Mouse (Mus musculus): Measurements from ENCODE around the gene Olfr560. TPM values are rescaled to one million over a fixed set of nuclear protein-coding genes. Genes with fewer than 3 reads are reported as not detected.

Gene Olfr560
- polyA plus RNA-seq, 1 experiment: not detected

DNA sequence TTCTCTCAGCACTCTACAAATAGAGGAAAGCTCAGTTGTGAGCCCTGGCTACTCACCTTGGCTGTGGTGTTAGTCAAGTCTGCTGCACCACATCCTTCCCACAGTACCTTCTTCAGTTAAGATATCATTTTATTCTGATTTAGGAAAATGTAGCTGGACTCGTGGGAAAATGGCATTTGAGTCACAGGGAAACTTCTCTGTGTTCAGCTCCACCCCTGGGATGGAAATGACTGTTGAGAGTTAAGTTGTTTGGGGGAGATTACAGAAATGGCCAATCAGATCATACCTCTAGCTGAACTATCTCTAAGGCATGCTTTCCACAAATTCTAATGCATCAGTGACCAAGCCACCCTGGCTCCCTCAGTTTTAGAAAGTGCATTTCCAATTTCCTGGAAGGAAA is 40.2 kb downstream of the Olfr560 start, which contains the start of gene Olfr33:
Olfr33 (minus strand) TSS at position 101 of the 400 bp plus-strand sequence.
- TF ChIP-seq CTCF (IDR thresholded peaks at IDR 0.05; ENCODE audit: borderline replicate concordance, control insufficient read depth, extremely low read depth, insufficient read depth, low read length, poor library complexity): no peak
- no peak for TF ChIP-seq POLR2A (IDR thresholded peaks at IDR 0.05; ENCODE audit: control insufficient read depth, extremely low read depth, insufficient read depth, low read length, poor library complexity)
- Histone ChIP-seq H3K4me1 (replicated peaks; ENCODE audit: control insufficient read depth, insufficient read depth, low read length) (no peaks in the 10 kb centered on the region), H3K27me3 (ENCODE audit: control insufficient read depth, insufficient read depth, low read length) (no peaks in the 10 kb centered on the region), H3K27ac (ENCODE audit: control insufficient read depth, insufficient read depth, low read length) (no peak within 1 kb of the TSS), H3K36me3 (ENCODE audit: control insufficient read depth, insufficient read depth, low read length) (no peaks in the 10 kb centered on the region), H3K4me3 (ENCODE audit: control insufficient read depth, insufficient read depth, low read length) (no peak within 1 kb of the TSS)
- 41% methylated on average over 1 of the region's 1 CpGs for WGBS
- no peak for DNase-seq

GRCm38 (mm10) chr7:102701915-102702314 is 57.3 kb downstream of the Olfr560 start, which contains the start of gene Olfr558:
TSS of gene Olfr558 (plus strand) at chr7:102702215.
- DNase-seq: no peak
- Histone ChIP-seq H3K4me1 (replicated peaks; ENCODE audit: control insufficient read depth, insufficient read depth, low read length) (no peaks in the 10 kb centered on the region), H3K4me3 (ENCODE audit: control insufficient read depth, insufficient read depth, low read length) (no peak within 1 kb of the TSS), H3K27me3 (ENCODE audit: control insufficient read depth, insufficient read depth, low read length) (0 out of 2 replicates have a peak, but pooled peaks cover 3% of the 10 kb centered on the region), H3K36me3 (ENCODE audit: control insufficient read depth, insufficient read depth, low read length) (no peaks in the 10 kb centered on the region), H3K27ac (ENCODE audit: control insufficient read depth, insufficient read depth, low read length) (no peak within 1 kb of the TSS)
- TF ChIP-seq POLR2A (IDR thresholded peaks at IDR 0.05; ENCODE audit: control insufficient read depth, extremely low read depth, insufficient read depth, low read length, poor library complexity): no peak
- no peak for TF ChIP-seq CTCF (IDR thresholded peaks at IDR 0.05; ENCODE audit: borderline replicate concordance, control insufficient read depth, extremely low read depth, insufficient read depth, low read length, poor library complexity)

Other genes with a start within 250 kb of the Olfr560 start
- gene Olfr547, start 224.6 kb downstream of the Olfr560 start, polyA plus RNA-seq (2012; rRNA removed): not detected in 2 replicates
- not detected in 2 replicates for gene Olfr548-ps1, start 218.5 kb downstream of the Olfr560 start, polyA plus RNA-seq (2012; rRNA removed)
- not detected in 2 replicates for gene Olfr549, start 209.5 kb downstream of the Olfr560 start, polyA plus RNA-seq (2012; rRNA removed)
- gene Trim21, start 193.9 kb downstream of the Olfr560 start, polyA plus RNA-seq (2012; rRNA removed): 20.4 and 23.6 TPM in 2 replicates
- 0.13 TPM in 1 of 2 replicates, not detected in the other for gene Olfr550, start 187.9 kb downstream of the Olfr560 start, polyA plus RNA-seq (2012; rRNA removed)
- not detected in 2 replicates for gene Olfr551, start 167.5 kb downstream of the Olfr560 start, polyA plus RNA-seq (2012; rRNA removed)
- gene Olfr552, start 161.6 kb downstream of the Olfr560 start, polyA plus RNA-seq (2012; rRNA removed): not detected in 2 replicates
- not detected in 2 replicates for gene Olfr553, start 141.1 kb downstream of the Olfr560 start, polyA plus RNA-seq (2012; rRNA removed)
- not detected in 2 replicates for gene Olfr554, start 120.9 kb downstream of the Olfr560 start, polyA plus RNA-seq (2012; rRNA removed)
- gene Olfr555, start 100.5 kb downstream of the Olfr560 start, polyA plus RNA-seq (2012; rRNA removed): not detected in 2 replicates
- not detected in 2 replicates for gene Olfr556, start 94.5 kb downstream of the Olfr560 start, polyA plus RNA-seq (2012; rRNA removed)
- 14.0 and 16.3 TPM in 2 replicates for gene Trim68, start 72.0 kb downstream of the Olfr560 start, polyA plus RNA-seq (2012; rRNA removed)
- gene Olfr557, start 63.5 kb downstream of the Olfr560 start, polyA plus RNA-seq (2012; rRNA removed): not detected in 2 replicates
- 0.11 and 0.49 TPM in 2 replicates for gene Olfr558, start 57.2 kb downstream of the Olfr560 start, polyA plus RNA-seq (2012; rRNA removed)
- not detected in 2 replicates for gene Olfr33, start 40.3 kb downstream of the Olfr560 start, polyA plus RNA-seq (2012; rRNA removed)
- gene Olfr559, start 31.9 kb downstream of the Olfr560 start, polyA plus RNA-seq (2012; rRNA removed): not detected in 2 replicates
- gene Olfr78, start 105 bp upstream of the Olfr560 start, polyA plus RNA-seq (2012; rRNA removed): 0.29 and 0.32 TPM in 2 replicates
- not detected in 2 replicates for gene Olfr561, start 11.9 kb upstream of the Olfr560 start, polyA plus RNA-seq (2012; rRNA removed)
- not detected in 2 replicates for gene Olfr564, start 44.1 kb upstream of the Olfr560 start, polyA plus RNA-seq (2012; rRNA removed)
- not detected in 2 replicates for gene Olfr566, start 99.4 kb upstream of the Olfr560 start, polyA plus RNA-seq (2012; rRNA removed)
- gene Olfr568, start 117.8 kb upstream of the Olfr560 start, polyA plus RNA-seq (2012; rRNA removed): not detected in 2 replicates
- gene Olfr569, start 131.5 kb upstream of the Olfr560 start, polyA plus RNA-seq (2012; rRNA removed): not detected in 2 replicates
- not detected in 2 replicates for gene Olfr570, start 135.2 kb upstream of the Olfr560 start, polyA plus RNA-seq (2012; rRNA removed)
- not detected in 2 replicates for gene Olfr571, start 158.2 kb upstream of the Olfr560 start, polyA plus RNA-seq (2012; rRNA removed)
- gene Olfr572, start 165.0 kb upstream of the Olfr560 start, polyA plus RNA-seq (2012; rRNA removed): not detected in 2 replicates
- not detected in 2 replicates for gene Olfr573-ps1, start 183.2 kb upstream of the Olfr560 start, polyA plus RNA-seq (2012; rRNA removed)
- not detected in 2 replicates for gene Olfr574, start 189.1 kb upstream of the Olfr560 start, polyA plus RNA-seq (2012; rRNA removed)
- not detected in 2 replicates for gene Olfr575, start 199.4 kb upstream of the Olfr560 start, polyA plus RNA-seq (2012; rRNA removed)
- gene Olfr576, start 203.3 kb upstream of the Olfr560 start, polyA plus RNA-seq (2012; rRNA removed): not detected in 2 replicates
- gene Olfr577, start 216.6 kb upstream of the Olfr560 start, polyA plus RNA-seq (2012; rRNA removed): not detected in 2 replicates
- not detected in 2 replicates for gene Olfr578, start 230.0 kb upstream of the Olfr560 start, polyA plus RNA-seq (2012; rRNA removed)